Mouse (Mus musculus) cortical plate, adult 2 months (tissue): ENCODE measurements at regions not wholly inside any gene's neighbourhood (a gene's known extent, or its start where the extent isn't known, plus 50 kb on each side); places are given as distances from the start of the nearest gene placed in this dataset.
"Not testable (repeated sequence)": the region's sequence is repeated elsewhere in the genome, so short reads cannot be mapped to it uniquely, and the experiment has no call there.

Experiments used
- H3K27ac ChIP-seq: fragments of 200-500 bp; 2 replicates; pipeline ENCODE4 v1.5.1; 2012; ENCODE audit warnings: low read length, control low read depth, inconsistent platforms; ENCODE audit not compliant: insufficient read depth
- H3K4me1 ChIP-seq: fragments of 200-500 bp; 2 replicates; pipeline ENCODE4 v1.6.1; 2011; ENCODE audit warnings: low read length; ENCODE audit not compliant: control insufficient read depth, insufficient read depth
- H3K4me3 ChIP-seq: fragments of 200-500 bp; 2 replicates; pipeline ENCODE4 v1.5.1; 2011; ENCODE audit warnings: mild to moderate bottlenecking, low read length, control low read depth; ENCODE audit not compliant: insufficient read depth
- CTCF ChIP-seq: fragments of 200-500 bp; IDR thresholded peaks from 2 replicates; pipeline ENCODE4 v1.5.1; 2011; ENCODE audit warnings: mild to moderate bottlenecking, control low read depth, low read length; ENCODE audit not compliant: insufficient read depth; ENCODE audit errors: extremely low read depth
- POLR2A ChIP-seq: fragments of 200-500 bp; IDR thresholded peaks from 2 replicates; pipeline ENCODE4 v1.6.1; 2011; ENCODE audit warnings: mild to moderate bottlenecking, low read length, control low read depth; ENCODE audit not compliant: insufficient read depth; ENCODE audit errors: extremely low read depth

DNA sequence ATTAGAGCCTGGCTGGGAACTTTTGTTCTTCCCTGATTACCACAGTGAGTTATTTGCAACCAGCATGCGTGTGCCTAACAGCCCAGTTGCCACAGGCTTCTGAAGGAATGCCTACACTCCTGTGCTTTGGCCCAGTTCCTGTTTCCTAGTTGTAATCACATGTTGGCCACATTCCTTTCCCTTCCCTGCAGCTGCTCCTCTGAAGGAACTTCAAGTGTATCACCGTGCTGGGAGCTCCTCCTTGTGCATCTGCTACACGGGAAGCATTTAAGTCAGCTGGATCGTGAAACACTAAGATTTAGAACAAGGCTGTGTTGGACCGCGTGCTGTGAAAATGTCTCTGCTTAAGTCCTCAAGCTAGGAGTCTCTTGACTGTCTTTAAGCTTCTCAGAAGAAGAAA is 302.3 kb upstream of the Cntn5 start:
- no peaks in the 10 kb centered on the region for H3K4me1 ChIP-seq
- H3K4me3 ChIP-seq, result no peak overlapping the region
- TF ChIP-seq CTCF (no peak), POLR2A (no peak)
- H3K27ac ChIP-seq, result no peak overlapping the region

DNA sequence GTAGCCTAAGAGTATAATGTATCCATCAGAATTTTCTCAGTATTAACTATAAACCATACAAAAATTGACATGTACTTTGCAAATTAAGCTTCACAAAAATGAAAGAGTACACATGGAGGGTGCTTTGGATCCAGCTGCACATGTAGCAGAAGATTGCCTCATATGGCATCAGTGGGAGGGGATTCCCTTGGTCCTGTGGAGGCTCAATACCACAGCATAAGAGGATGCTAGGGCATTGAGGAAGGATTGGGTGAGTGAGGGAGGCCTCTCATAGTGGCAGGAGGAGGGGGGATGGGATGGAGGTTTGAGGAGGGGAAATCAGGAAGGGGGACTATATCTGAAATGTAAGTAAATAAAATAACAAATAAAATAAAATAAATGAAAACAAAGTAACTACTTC is 301.7 kb upstream of the Cntn5 start:
- Histone ChIP-seq H3K4me1 (no peaks in the 10 kb centered on the region), H3K4me3 (no peak overlapping the region), H3K27ac (no peak overlapping the region)
- TF ChIP-seq CTCF, result no peak
- no peak for TF ChIP-seq POLR2A

DNA sequence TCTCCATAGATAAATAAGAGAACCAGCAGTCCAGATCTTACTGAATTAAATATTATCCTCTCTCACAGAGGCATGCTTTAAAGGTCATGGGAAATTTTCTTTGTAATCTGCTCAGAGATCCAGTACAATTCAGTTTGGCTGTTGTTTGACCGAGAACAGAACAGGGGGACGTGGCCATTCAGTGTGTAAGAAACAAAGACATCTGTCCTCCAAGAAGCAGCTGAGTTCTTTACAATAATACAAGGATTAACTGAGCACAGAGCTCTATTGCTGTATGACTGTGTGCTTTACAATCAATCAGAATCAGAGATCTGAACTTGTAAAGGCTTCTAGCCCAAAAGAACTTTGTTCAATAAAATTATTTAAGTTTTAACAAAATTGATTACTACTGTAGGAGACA is 287.6 kb upstream of the Cntn5 start:
- H3K27ac ChIP-seq, result no peak overlapping the region
- TF ChIP-seq CTCF (no peak), POLR2A (no peak)
- no peaks in the 10 kb centered on the region for H3K4me1 ChIP-seq
- H3K4me3 ChIP-seq, result no peak overlapping the region

DNA sequence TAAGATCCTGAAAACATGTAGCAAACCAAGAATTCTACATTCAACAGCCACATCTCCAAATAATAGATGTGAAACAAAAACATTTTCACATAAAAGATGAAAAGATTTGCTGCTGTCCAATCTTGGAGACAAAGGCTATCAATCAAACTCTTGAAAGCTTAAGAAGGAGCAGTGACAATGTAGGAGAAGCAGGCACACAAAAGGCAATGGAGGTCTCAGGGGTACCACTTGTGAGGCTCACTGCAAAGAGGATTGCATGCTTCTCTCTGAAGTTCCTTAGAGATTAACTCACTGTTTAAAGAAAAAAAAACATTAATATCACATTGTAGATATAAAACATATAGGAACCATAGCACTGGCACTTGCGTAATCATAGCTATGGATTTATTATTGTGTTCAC is 241.2 kb upstream of the Cntn5 start:
- H3K4me3 ChIP-seq, result no peak overlapping the region
- no peak overlapping the region for H3K27ac ChIP-seq
- no peaks in the 10 kb centered on the region for H3K4me1 ChIP-seq
- TF ChIP-seq POLR2A (no peak), CTCF (no peak)

DNA sequence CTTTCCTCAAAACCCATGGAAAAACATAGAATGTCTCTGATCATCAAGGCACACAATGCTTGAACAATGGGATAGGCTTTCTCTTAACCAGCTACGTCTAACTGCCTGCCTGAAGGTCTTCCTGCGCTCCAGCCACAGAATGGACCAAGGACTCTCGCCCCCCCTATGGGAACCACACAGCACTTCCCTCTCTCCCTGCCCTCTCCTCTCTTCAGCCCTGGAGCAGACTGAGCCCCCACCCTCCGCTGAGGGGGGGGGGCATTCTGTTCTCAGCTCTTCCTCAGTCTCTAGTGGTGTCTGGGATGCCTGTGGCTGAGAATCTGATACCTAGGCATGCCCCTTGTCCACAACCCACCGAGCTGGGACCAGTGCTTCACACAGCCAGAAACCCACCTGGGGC is 222.3 kb upstream of the Cntn5 start:
- Histone ChIP-seq H3K27ac (no peak overlapping the region), H3K4me1 (no peaks in the 10 kb centered on the region), H3K4me3 (no peak overlapping the region)
- TF ChIP-seq CTCF (no peak), POLR2A (no peak)

DNA sequence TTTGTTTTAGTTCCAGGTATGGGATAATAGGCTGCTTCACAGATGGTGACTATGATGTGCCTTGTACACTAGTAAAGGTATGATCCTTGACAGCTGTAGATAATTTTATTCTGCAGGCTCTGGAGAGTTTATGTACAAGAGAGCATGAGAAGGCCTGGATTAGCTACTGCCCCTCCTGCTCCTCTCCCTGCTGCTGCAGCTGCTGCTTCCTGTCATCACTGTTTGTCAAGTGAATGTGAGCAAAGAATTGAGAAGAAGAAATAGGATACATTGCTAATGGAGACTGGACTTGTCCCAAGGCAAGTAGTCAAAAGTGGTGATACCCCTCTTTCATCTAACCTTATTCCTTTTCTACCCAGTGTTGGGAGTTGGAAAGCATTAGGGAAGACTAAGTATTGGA is 214.6 kb upstream of the Cntn5 start:
- Histone ChIP-seq H3K4me3 (no peak overlapping the region), H3K4me1 (no peaks in the 10 kb centered on the region), H3K27ac (no peak overlapping the region)
- TF ChIP-seq CTCF (no peak), POLR2A (no peak)

DNA sequence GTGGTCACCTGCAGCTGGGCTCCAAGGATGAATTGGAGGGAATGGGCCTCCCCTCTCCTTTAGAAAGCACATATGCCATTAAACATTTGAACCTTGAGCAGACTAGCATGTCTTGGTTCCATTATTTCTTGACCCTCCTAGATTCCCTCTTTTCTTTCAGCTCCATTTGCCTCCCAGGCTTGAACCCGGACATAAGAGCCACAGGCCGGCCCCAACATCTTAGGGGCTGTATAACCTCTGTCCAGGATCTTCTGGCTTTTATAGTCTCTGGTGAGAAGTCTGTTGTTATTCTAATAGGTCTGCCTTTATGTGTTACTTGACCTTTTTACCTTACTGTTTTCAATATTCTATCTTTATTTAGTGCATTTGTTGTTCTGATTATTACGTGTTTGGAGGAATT is 203.3 kb upstream of the Cntn5 start:
- not testable (repeated sequence) for H3K4me1 ChIP-seq, H3K27ac ChIP-seq, H3K4me3 ChIP-seq

DNA sequence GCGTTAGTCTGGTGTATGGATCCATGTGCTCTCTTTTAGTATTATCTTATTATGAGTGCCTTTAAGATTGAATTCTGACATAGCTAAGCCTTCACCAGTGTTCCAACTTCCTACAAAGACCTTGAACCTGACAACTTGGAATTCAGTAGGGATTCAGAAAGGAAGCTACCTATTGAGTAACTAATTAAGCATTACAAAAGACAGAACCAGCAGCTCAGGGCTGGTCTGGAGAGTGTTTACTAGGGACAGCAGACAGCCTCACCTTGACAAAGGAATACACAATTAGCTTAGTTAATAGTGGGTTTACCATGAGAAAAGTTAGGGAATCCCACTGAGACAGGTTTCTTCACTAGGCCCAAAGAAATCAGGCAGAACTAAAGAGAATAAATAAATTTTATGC is 202.6 kb upstream of the Cntn5 start:
- not testable (repeated sequence) for H3K4me3 ChIP-seq, H3K27ac ChIP-seq, H3K4me1 ChIP-seq

DNA sequence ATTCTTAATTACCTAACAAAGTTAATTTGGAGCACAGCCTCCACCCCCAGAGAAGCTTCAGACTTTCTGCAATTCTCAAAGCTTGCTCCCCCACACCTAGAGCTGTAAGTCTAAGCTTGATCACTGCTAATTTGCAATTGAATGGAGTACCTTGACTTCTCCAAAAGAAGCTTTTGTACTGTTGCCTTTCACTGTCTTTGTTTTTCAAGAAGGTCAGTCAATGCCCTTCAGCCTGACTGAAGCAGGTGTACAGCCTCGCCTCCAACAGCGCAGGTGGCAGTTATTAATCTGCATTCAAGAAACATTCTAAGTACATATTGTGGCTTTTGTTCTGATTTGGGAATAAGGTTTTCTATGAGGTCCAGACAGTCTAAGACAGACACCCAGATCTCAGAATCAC is 201.7 kb upstream of the Cntn5 start:
- Histone ChIP-seq H3K27ac (no peak overlapping the region), H3K4me3 (no peak overlapping the region), H3K4me1 (no peaks in the 10 kb centered on the region)
- no peak for TF ChIP-seq CTCF
- no peak for TF ChIP-seq POLR2A

DNA sequence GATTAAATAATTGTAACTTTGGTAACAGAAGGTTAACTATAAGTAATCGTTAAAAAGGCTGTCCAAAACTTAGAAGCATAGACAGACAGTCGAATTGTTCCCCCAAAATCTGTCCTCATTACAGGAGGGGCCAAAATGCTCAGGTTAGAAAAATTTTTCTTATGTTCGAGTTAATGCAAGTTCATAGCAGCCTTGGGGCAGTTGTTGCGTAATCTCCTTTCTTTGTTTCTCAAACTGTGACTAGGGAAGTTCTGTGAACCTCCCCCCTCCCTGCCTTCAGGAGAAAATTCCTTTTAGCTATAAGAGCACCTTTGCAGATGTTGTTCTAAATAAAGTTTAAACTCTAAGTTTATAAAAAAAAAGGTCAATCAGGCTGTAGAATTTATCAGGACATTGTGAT is 198.9 kb upstream of the Cntn5 start:
- no peak for TF ChIP-seq CTCF
- TF ChIP-seq POLR2A, result no peak

DNA sequence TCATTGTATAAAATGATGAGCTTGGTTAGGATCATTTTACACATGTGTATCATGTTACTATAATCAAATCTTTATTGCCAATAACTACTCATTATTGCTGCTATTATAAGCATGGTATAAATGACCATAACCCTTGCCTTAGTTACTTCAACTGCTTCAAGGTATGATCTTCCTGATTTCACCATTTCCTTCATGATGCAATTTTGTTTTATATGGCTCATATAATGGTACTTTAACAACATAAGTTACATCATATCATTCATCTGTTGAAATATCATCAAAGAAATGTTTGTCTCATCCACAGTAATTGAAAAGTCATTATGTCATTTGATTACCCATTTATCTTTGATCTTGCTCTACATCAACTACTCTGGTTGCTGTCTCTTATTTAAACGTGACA is 188.3 kb upstream of the Cntn5 start:
- TF ChIP-seq POLR2A (no peak), CTCF (no peak)

More for the DNA sequence above, 198.9 kb upstream of the Cntn5 start:
- H3K27ac ChIP-seq, result no peak overlapping the region
- no peak overlapping the region for H3K4me3 ChIP-seq
- no peaks in the 10 kb centered on the region for H3K4me1 ChIP-seq

DNA sequence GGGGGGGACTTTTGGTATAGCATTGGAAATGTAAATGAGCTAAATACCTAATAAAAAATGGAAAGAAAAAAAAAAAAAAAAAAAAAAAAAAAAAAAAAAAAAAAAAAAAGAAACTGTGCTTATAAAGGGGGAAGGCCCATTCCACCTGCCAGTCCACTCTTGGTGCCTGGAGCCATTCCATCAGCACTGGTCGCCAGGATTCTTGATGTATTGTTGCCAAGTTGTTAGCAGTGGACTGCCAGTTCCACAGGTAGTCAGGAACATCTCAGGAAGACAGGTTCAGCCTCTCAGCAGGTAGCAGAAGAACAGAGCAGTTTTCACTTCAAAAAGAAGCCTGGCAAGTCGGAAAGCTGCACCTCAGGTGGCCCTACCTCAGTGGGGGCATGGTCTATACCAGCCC is 162.6 kb upstream of the Cntn5 start:
- H3K4me3 ChIP-seq, H3K27ac ChIP-seq: not testable (repeated sequence)

More for the DNA sequence above, 188.3 kb upstream of the Cntn5 start:
- no peak overlapping the region for H3K27ac ChIP-seq
- H3K4me1 ChIP-seq, result no peaks in the 10 kb centered on the region
- H3K4me3 ChIP-seq, result no peak overlapping the region

More for the DNA sequence above, 162.6 kb upstream of the Cntn5 start:
- not testable (repeated sequence) for H3K4me1 ChIP-seq
